Mouse (Mus musculus): ENCODE measurements at regions not wholly inside any gene's neighbourhood (a gene's known extent, or its start where the extent isn't known, plus 50 kb on each side); places are given as distances from the start of the nearest gene placed in this dataset.

DNA sequence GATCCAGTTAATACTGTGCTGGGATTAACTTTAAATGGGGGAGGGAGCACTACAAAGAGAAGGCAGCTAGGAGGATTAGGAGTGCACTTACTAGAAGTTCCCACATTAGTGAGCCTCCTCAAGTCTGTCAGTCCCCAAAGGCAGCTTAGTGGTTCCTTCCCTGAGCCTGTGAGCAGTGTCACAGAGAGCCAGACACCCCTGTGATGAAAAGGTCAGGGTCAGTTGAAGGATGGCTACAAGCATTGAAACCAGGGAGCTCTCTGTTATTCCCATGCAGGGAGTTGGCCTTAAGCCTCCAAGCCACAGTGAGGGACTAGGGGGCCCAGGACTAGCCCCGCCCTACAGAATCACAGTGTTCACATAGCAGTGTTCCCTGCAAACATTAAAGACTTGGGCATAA, 285.9 kb upstream of the Sfrp2 start:
- TF ChIP-seq CTCF (IDR thresholded peaks at IDR 0.05; ENCODE audit: extremely low read depth, insufficient read depth, insufficient read length, insufficient replicate concordance) (no peak), POLR2A (IDR thresholded peaks at IDR 0.05; ENCODE audit: low read depth, low read length) (no peak)

Data from spleen, adult 2 months (tissue).